Mouse (Mus musculus): ENCODE results near the gene Ccdc13.
A peak's percentile ranks its signal among the peaks of the same experiment; 100 is the strongest.

The Ccdc13 gene

DNA sequence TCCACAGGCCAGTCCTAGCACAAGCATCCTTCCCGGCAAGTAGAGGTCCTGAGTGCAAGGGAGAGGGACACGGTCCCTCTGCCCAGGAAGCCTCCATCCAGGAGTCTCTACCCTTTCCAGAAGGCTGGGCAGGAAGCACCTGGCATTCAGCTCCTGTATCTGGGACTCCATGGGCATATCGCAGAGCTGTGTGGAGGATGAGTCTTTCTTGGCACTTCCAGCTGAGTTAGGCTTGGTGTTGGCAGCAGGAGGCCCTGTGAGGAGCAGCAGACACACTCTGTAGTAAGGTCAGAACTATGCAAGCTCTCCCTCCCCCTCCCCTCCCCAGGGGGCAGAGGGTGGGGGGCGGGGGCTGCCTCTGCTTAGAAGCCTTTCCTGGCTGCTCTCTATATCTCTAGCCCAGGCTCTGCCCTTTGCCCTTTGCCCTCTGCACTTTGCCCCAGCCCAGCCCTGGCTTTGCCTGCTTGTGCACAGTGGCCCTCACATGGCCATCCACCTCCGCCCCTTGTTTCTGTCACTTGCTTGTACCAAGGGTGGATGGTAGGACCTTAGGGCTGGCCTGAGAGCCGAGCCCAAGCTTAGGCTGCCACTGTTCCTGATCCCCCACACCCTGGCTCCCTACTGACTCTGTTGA, 40.3 kb downstream of the Ccdc13 start:
- DNase-seq (ENCODE audit: low spot score): peak; percentile 19

DNA sequence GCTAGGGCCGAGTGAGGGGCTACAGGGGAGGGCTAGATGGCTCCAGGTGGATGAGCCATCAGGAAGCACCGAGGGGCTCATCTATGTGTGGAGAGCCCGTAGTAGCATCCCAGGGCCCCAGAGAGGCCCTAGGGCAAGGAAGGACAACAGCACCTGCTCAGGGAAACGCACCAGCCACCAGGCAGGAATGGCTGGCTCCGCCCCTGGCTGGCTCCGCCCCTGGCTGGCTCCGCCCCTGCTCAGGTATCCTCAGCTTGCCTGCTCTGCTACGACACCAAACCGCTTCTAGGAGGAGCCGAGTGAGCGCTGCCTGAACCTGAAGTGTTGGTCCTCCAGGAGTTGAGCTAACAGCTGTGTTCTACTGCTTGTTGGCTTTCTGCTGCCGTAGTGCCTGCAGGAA, 41.5 kb downstream of the Ccdc13 start:
- DNase-seq (ENCODE audit: low spot score): no peak

DNA sequence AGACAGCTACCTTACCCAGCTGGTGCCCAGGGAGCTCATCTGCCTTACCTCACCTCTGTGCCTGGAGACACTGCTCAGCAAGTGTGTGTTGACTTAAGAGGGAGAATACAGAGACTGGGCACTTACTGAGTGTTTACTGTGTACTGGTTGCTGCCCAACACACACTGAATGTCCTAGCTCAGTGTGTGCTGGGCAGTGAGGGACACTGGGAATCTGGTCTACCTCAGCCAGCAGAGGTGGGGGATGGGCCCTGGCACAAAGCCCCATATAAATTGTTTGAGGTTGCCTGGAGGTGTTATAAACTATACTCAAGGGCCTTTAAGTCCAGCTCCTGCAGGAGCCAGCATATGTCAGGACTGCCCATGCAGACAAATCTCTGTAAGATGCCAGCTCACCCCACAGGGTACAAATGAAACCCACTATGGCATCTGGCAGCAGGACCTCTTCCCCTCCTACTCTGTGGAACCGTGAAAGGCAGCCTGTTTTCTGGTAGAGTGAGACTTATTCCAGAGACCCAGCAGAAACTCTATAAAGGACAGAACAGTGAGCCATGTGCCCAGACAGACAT, 44.2 kb downstream of the Ccdc13 start:
- peak; percentile 32 for DNase-seq (ENCODE audit: low spot score)

DNA sequence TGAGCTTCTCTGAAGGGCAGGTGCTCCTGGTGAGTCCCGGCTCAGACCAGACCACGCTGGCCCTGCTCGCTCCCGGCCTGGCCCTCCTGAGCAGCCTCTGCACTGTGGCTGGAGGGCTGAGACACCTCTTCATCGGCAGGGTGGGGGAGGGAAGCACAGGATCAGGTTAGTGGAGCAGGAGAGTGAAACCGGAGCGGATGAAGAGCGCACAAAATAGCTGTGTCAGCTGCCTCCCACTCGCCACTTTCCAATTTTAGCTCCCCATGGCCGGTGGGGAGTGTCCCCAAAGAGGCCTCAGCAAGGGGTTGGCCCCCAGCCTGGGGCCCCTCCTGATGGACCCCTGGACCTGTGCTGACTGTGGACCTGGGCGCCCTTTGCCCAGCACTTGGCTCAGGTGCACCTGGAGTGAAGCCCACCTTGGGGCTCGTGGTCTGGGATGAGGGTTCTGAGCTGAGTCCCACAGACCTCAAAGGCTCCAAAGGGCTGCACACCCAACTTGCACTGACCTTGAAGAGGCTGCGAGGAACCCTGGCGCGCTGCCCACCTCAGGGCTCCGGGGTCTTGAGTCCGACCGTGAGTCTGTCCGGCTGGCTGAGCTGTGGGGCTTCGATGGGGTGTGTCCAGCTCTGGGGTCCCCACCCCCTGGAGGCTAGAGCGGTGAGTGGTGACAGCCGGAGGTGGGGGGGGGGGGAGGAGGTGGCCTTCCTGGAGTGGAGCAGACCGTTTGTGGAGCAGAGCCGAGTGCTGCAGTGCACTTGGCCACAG, 47.3 kb downstream of the Ccdc13 start, which contains the start of gene Hhatl:
TSS of gene Hhatl (minus strand) at position 751 of the 765 bp plus-strand sequence.
- DNase-seq (ENCODE audit: low spot score): peak; percentile 54

DNA sequence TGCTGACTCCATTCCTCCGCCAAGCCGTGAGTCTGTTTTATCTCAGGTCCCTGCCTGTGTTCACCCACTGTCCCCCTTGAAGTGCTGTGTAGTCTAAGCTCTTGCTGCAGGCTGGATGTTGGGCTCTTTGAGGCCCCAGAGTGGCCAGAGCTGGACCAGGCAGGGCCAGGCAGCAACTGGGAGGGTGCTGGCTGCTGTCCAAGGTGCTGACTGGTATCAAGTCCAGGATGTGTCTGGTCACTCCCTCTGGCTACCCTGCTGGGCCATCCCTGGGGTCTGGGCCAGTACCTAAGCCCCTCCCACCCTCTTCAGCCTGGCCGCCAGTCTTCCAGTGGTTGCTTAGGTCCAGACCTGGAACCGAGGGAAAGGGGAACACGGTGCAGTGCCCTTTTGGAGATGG, 48.1 kb downstream of the Ccdc13 start:
- DNase-seq (ENCODE audit: low spot score): peak; percentile 90

DNA sequence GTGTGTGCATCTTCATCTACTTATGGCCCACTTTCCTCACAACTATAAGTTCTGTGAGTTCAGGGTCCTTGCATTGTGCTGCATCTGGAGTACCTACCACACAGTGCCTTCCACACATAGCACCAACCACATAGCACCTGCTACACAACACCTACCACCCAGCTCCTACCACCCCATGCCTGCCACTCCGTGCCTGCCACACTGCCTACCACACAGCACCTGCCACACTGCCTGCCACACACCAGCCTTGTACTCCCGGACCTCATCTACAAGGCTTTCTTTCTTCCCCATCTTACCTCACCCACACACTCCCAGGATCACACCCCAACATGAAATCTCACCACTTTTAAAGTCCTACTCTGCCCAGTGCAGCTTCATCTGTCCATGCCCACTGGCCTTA, 52.9 kb downstream of the Ccdc13 start:
- DNase-seq (ENCODE audit: low spot score): no peak

DNA sequence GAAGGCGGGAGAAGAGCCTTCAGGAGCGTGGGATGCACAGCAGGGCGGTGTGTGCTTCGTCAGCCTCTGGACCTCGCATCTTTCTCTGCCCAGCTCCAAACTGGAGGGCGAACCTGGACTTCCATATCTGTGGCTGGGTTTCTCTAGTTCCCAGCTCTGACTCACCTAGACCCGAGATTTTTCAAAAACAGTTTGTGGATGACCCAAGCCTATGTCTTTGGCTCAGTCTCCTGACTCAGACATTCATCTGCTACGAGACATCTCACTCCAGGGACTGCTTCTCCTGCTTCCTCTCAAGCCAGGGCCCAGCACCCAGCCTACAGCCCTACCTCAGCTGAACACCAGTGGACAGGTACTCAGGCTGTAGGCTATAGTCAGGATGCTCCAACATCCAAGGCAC, 54.0 kb downstream of the Ccdc13 start:
- no peak for DNase-seq (ENCODE audit: low spot score)

DNA sequence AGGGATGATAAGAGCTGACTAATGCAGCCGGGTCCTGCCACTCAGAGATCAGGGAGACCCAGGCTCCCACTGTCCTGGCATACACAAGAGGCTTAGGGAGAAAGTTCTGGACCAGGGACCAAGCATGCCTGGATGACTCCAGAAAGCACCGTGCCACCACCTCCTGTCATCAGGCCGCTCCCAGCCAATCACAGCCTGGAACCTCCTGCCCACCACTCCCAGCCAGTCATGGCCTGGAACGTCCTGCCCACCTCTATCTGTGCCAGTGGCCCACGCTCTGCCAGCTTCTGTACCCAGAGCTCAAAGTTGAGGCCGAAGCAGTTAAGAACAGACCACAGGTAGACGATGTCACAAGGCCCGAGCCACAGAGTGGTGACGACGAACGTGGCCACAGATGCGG, 54.5 kb downstream of the Ccdc13 start:
- DNase-seq (ENCODE audit: low spot score): no peak

DNA sequence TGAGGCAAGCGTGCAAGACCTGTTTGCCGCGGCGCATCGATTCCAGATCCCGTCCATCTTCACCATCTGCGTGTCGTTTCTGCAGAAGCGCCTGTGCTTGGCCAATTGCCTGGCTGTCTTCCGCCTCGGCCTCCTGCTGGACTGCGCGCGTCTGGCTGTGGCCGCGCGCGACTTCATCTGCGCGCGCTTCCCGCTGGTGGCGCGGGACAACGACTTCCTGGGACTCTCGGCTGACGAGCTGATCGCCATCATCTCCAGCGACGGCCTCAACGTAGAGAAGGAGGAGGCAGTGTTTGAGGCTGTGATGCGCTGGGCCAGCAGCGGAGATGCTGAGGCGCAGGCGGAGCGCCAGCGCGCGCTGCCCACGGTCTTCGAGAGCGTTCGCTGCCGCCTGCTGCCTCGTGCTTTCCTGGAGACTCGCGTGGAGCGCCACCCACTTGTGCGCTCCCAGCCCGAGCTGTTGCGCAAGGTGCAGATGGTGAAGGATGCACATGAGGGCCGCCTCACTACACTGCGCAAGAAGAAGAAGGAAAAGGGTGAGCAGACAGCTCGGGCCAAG, 61.1 kb downstream of the Ccdc13 start:
- DNase-seq (ENCODE audit: low spot score): no peak

DNA sequence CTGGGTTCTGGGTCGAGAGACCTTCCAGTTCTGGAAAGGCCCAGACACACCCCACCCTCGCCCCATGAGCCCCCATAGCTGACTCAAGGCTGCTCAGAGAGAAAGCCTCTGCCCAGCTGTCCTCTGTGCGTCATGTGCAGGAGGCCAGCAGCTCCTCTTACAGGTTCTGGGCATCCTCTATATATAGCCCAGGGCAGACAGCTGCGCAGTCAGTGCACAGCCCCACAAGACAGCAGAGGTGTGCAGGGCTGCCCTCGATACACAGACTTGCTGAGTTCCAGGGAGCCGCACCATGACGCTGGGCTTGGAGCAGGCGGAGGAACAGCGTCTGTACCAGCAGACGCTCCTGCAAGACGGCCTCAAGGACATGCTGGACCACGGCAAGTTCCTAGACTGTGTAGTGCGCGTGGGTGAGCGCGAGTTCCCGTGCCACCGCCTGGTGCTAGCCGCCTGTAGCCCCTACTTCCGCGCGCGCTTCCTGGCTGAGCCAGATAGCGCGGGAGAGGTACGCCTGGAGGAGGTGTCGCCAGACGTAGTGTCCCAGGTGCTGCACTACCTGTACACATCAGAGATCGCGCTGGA, 61.7 kb downstream of the Ccdc13 start, which contains the start of gene Klhl40:
TSS of gene Klhl40 (plus strand) at position 124 of the 582 bp plus-strand sequence.
- no peak for DNase-seq (ENCODE audit: low spot score)

DNA sequence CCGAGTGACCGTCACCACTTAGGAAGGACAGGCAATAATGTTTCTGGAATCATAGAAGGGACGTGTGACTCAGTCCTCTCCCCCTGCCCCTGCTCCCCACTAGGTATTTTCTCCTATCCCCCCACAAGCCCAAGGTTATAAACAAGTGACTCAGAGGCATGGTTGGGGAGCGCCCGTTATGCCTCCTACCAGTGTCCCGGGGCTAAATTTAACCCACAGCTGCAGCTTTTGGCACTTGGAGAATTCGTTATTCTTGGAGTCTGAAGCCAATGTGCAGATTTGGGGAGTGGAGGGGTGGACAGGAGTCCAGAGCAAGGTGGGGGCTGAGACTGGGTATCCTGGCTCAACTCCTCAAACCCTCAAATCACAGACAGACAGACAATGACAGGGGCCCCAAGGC, 62.8 kb downstream of the Ccdc13 start:
- DNase-seq (ENCODE audit: low spot score): no peak

DNA sequence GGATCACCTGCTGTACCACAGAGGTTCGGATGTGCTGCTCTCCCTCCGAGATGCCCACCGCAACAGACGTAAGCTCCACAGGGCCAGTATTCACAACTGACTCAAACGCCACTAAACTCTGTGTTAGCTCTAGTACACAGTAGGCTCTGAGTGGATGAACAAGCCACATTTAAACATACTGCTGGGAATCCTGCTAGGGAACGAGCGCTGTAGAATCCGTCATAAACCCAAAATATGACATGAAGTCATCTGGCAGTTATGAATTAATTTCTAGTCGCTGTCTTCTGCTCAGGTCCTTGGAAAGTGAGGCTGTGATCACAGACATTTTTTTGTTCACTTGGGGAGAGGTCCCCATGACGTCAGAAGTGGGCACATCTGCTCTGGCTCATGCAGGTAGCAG, 63.3 kb downstream of the Ccdc13 start:
- DNase-seq (ENCODE audit: low spot score): no peak

DNA sequence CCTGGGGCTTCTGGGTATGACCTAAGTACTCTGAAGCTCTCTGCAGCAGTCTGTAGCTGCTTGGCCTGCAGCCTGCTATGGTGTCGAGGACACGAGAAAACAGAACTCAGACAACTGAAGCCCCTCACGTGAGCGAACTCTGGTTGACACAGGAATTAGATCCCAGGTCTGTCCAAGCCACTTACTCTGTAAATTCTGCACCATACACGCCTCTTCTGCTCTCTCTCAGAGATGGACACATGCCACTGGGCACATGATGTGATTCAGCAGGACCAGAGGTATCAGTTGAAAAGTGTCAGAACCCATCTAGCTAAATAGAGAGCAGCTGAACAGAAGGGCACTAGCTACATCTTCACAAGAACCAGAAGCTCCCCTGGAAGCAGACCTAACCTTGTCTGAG, 66.8 kb downstream of the Ccdc13 start:
- DNase-seq (ENCODE audit: low spot score): no peak

DNA sequence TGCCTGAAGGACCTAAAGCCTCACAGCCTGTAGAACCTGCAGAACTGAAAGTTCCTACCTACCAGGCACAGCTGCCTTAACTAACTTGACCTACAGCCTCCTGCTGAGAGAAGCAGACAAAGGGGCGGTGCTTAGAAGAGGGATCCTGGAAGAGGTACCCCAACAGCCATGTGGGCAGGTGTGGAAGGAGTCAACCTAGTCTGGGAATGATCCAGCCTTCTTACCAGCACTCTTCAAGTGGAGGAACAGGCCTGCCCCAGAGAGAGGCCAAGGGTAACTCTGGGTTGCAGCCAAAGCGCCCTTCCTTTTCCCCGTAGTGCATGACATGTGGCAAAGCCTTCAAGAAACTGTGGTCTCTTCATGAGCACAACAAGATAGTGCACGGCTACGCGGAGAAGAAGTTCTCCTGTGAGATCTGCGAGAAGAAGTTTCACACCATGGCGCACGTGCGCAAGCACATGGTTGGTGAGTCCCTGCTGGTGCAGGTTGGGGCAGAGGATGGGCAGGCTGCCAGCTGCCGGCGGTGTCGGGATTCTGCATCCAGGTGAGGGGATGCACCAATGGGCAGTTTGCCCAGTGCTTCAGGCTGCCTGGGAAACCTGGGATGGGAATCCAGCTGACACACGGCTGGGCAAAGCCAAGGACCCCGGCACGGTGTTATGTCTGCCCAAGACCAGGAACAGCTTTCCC, 74.0 kb downstream of the Ccdc13 start:
- no peak for DNase-seq (ENCODE audit: low spot score)

DNA sequence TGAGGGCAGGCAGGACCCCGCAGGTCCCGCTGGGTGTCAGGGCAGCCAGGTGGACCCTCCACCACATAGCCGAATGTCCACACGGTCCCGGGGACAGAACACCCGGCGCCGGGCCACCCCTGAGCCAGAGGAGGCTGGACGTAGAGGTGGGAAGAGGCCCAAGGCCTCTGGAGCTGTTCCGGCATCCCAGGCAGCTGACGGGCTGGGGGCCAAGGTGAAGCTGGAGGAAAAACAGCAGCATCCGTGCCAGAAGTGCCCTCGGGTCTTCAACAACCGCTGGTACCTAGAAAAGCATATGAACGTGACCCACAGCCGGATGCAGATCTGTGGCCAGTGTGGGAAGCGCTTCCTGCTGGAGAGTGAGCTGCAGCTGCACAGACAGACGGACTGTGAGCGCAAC, 75.5 kb downstream of the Ccdc13 start:
- DNase-seq (ENCODE audit: low spot score): no peak

DNA sequence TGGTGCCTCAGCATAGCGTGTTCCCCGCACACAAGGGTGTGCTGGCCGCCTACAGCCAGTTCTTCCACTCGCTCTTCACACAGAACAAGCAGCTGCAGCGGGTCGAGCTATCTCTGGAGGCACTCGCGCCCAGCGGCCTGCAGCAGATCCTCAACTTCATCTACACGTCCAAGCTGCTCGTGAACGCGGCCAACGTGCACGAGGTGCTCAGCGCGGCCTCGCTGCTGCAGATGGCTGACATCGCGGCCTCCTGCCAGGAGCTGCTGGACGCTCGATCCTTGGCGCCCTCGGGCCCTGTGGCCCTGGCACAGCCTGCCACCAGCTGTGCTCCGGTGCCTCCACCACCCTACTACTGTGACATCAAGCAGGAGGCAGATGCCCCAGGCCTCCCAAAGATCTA, 76.5 kb downstream of the Ccdc13 start:
- no peak for DNase-seq (ENCODE audit: low spot score)

DNA sequence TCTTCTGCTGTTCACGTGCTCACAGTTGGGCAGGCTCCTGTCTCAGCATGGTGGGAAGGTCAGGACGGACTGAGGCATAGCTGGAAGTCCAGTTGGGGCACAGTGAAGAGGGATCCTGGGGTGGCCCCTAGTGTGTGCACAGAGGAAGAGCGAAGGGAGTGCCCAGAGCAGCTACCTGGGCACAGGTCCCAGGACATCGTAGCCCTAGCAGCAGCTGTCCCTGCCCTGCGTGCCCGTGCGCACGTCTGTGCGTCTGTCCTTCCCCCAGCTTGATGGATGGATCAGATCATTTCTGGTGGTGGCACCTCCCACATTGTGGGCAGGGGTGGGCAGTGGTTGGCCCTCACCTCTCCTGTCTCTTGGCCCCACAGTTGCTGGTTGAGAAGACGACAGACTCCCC, 77.0 kb downstream of the Ccdc13 start:
- no peak for DNase-seq (ENCODE audit: low spot score)

DNA sequence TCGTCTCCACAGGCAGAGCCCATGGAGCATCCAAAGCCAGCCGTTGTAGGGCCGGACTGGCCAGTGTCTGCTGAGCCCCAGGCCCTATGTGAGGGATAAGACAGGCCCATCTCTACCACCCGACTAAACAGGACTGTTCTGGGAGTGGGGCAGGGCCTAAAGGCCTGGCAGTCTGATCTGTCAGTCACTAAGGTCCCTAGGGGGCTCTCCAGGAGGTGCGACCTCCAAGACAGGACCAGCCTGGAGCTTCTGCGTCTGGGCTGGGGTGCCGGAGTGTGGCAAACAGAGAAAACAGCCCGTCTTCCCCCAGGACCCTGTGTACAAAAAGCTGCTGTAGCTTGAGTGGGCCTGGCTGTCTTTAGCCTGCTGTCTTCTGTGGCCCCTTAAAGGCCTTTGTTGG, 77.5 kb downstream of the Ccdc13 start:
- no peak for DNase-seq (ENCODE audit: low spot score)

DNA sequence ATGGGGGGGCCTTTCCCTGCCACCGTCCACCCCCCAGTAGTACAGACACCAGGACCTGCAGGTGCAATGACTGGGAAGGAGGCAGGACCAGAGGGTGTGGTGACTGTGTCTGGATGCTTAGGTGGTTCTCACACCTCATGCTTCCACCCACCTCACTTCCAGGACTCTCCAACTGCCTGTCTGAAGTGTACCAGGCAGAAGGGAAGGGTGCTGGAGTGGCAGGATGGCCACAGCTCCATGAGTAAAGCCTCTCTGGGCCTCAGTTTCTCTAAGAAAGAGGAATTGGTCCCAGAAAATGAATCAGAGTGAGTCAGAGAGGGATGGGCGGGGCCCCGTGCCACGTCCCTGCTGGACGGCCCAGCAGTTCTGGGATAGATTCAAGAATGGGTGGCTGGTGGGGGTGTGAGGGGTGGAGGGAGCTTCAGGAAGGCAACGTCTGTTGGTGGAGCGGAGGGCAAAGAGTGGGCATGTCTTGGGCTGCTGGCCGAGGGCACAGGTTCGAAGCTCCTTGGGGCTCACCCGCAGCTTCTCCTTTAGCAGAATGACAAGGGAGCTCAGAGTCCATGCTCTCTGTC, 78.1 kb downstream of the Ccdc13 start:
- DNase-seq (ENCODE audit: low spot score): peak; percentile 30

DNA sequence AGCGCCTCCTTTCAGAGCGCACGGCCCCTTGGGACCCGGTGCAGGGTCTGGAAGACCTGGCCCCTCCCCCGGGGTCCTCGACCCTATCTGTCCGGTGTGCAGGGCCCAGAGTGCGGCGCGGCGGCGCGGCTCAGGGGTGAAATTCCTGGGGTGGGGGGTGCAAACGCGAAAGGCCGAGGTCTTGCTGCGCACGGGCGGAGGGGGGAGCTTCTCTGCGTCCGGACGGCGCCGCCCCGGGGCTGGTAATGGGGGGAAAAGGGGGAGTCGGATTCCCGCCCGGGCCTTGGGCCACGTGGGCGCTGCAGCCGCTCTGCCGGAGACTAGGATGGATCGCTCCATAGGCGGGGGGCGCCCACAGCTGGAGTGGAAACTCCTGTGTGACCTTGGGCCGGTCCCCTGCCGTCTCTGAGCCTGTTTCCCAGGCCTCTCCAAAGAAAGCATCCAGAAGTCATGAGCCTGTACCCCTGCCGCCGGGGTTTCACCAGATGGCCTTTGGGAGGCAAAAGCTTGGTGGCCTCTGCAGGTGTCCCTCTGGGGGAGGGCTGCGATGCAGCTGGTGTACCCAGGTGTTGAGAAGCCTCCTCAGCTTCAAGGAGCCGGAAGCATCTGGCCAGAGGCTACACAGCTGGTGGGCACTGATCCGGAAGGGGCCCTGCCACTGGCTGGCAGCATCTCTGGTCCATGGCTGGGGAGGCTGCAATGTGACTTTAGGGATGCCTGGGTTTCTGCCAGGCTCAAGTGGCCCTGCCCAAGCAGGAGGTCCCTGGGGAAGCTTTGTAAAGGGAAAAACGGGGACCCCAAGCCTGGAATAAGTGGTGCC, 78.8 kb downstream of the Ccdc13 start:
- peak; percentile 66 for DNase-seq (ENCODE audit: low spot score)
